Mouse (Mus musculus) midbrain, embryonic 16.5 days (tissue): Measurements from ENCODE around the gene Eps8. TPM values are rescaled to one million over a fixed set of nuclear protein-coding genes. Genes with fewer than 3 reads are reported as not detected.
A peak's percentile ranks its signal among the peaks of the same experiment; 100 is the strongest.

ENCODE experiments used
- ATAC-seq: fragments of 200-750 bp; cut with Nextera tagmentation; 2 replicates; pipeline ENCODE4 v1.8.0; 2017; ENCODE audit warnings: moderate TSS enrichment
- H3K27ac ChIP-seq: fragments of 300-500 bp; sonication (generic); 2 replicates; pipeline ENCODE4 v1.5.1; 2014; ENCODE audit warnings: mild to moderate bottlenecking, low read length, mixed read lengths
- H3K27me3 ChIP-seq: fragments of 300-500 bp; sonication (generic); 2 replicates; pipeline ENCODE4 v1.6.1; 2014; ENCODE audit warnings: low read depth, low read length, mixed read lengths; ENCODE audit not compliant: control insufficient read depth, insufficient read depth
- H3K36me3 ChIP-seq: fragments of 300-500 bp; sonication (generic); 2 replicates; pipeline ENCODE4 v1.6.1; 2014; ENCODE audit warnings: mild to moderate bottlenecking, low read length, moderate library complexity, mixed read lengths; ENCODE audit not compliant: control insufficient read depth, insufficient read depth
- H3K4me1 ChIP-seq: fragments of 300-500 bp; sonication (generic); 2 replicates; pipeline ENCODE4 v1.6.1; 2014; ENCODE audit warnings: mild to moderate bottlenecking, low read length, mixed read lengths; ENCODE audit not compliant: control insufficient read depth, insufficient read depth
- H3K4me2 ChIP-seq: fragments of 300-500 bp; sonication (generic); 2 replicates; pipeline ENCODE4 v1.6.1; 2014; ENCODE audit warnings: mild to moderate bottlenecking, low read length, mixed read lengths
- H3K4me3 ChIP-seq: fragments of 300-500 bp; sonication (generic); 2 replicates; pipeline ENCODE4 v1.5.1; 2014; ENCODE audit warnings: low read depth, mild to moderate bottlenecking, low read length, moderate library complexity, mixed read lengths
- H3K9ac ChIP-seq: fragments of 300-500 bp; sonication (generic); 2 replicates; pipeline ENCODE4 v1.6.1; 2014; ENCODE audit warnings: low read depth, low read length, mixed read lengths
- H3K9me3 ChIP-seq: fragments of 300-500 bp; sonication (generic); replicated peaks from 2 replicates; pipeline ENCODE4 v1.6.1; 2014; ENCODE audit warnings: mild to moderate bottlenecking, low read length, mixed read lengths; ENCODE audit not compliant: control insufficient read depth, poor library complexity, severe bottlenecking
- WGBS: fragments of 180-500 bp; shearing (Covaris S2); extraction: QIAGEN DNeasy Blood & Tissue Kit; methylation state at CpG from one replicate; pipeline ENCODE4 v1.1.7; 2014; 5-methylcytosine and 5-hydroxymethylcytosine counted together
- polyA plus RNA-seq: library from polyadenylated mRNA; unstranded; fragments of >200 nt; fragmentation: Nextera tagmentation; extraction: Ambion mirVana; gene quantifications from 2 replicates; pipeline ENCODE4 v1.2.1, GENCODE M21; 2015

Eps8 gene
- 24.3 and 26.4 TPM in 2 replicates for polyA plus RNA-seq

- 86% methylated on average over 2 of the region's 2 CpGs for WGBS
- ATAC-seq: no peak
- no peaks in the 10 kb centered on the region for H3K9me3 ChIP-seq
- H3K4me1 ChIP-seq: no peaks in the 10 kb centered on the region
- H3K9ac ChIP-seq: no peak within 1 kb of the TSS
- no peak within 1 kb of the TSS for H3K27ac ChIP-seq
- H3K27me3 ChIP-seq: no peaks in the 10 kb centered on the region
- H3K4me3 ChIP-seq: no peak within 1 kb of the TSS
- H3K36me3 ChIP-seq: no peaks in the 10 kb centered on the region
- H3K4me2 ChIP-seq: no peak within 1 kb of the TSS
These were observed at the start of gene Eps8 for GRCm38 (mm10) chr6:137654776-137655175. TSS of gene Eps8 (minus strand) at chr6:137654876.

- no peaks in the 10 kb centered on the region for H3K27me3 ChIP-seq
- no peak overlapping the region for H3K4me3 ChIP-seq
- WGBS: 85% methylated on average over 7 of the region's 7 CpGs
- no peak overlapping the region for H3K27ac ChIP-seq
- no peak overlapping the region for H3K4me2 ChIP-seq
- no peaks in the 10 kb centered on the region for H3K4me1 ChIP-seq
- no peaks in the 10 kb centered on the region for H3K9me3 ChIP-seq
- no peaks in the 10 kb centered on the region for H3K36me3 ChIP-seq
- ATAC-seq: no peak
- no peak overlapping the region for H3K9ac ChIP-seq
These were observed 48.8 kb upstream of the Eps8 start for GRCm38 (mm10) chr6:137703431-137703830.

GRCm38 (mm10) chr6:137702918-137703317, 48.2 kb upstream of the Eps8 start:
- no peak for ATAC-seq
- no peaks in the 10 kb centered on the region for H3K4me1 ChIP-seq
- WGBS: 85% methylated on average over 4 of the region's 4 CpGs

DNA sequence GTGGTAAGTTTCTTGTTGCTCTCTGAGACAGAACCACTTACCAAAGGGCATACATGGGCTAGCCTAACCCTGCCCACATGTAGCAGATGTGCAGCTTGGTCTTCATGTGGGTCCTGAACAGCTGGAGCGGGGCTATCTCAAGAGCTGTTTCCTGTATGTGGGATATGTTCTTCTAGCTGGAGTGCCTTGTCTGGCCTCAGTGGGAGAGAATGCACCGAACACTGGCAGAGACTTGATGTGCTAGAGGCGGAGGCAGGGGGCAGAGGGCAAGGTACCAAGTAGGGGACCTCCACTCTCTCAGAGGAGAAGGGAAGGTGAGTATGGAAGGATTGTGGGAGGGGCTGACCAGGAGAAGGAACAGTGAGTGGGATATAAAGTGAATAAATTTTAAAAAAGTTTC, 47.5 kb upstream of the Eps8 start:
- Histone ChIP-seq H3K4me3 (no peak overlapping the region), H3K9ac (no peak overlapping the region), H3K27me3 (no peaks in the 10 kb centered on the region), H3K27ac (no peak overlapping the region), H3K9me3 (no peaks in the 10 kb centered on the region; the same call in 1 of the 2 replicates), H3K36me3 (no peaks in the 10 kb centered on the region), H3K4me1 (no peaks in the 10 kb centered on the region), H3K4me2 (no peak overlapping the region)
- no peak for ATAC-seq
- 91% methylated on average over 3 of the region's 3 CpGs for WGBS

More at GRCm38 (mm10) chr6:137702918-137703317, 48.2 kb upstream of the Eps8 start:
- H3K9me3 ChIP-seq: no peaks in the 10 kb centered on the region
- H3K9ac ChIP-seq: no peak overlapping the region
- H3K4me2 ChIP-seq: no peak overlapping the region
- no peaks in the 10 kb centered on the region for H3K36me3 ChIP-seq
- H3K27ac ChIP-seq: no peak overlapping the region
- H3K4me3 ChIP-seq: no peak overlapping the region
- H3K27me3 ChIP-seq: no peaks in the 10 kb centered on the region

DNA sequence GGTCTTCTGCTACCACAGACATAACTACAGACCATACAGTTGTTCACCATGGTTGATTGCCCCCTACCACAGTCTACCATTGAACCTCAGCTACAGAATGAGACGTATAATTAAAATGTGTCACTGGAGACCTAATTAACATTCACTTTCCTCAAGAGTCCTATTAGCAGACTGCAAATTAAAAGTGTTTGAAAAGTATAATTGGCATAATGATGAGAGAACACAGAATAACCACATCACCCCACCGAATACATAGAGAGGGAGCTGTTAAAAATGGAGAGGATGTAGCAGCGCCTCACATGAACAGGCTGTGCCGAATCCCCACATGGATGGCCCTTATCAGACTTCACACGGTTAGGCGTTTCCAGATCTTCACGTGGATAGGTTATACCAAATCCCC, 44.8 kb upstream of the Eps8 start:
- no peaks in the 10 kb centered on the region for H3K4me1 ChIP-seq
- ATAC-seq: peak; percentile 77
- 63% methylated on average over 7 of the region's 7 CpGs for WGBS

DNA sequence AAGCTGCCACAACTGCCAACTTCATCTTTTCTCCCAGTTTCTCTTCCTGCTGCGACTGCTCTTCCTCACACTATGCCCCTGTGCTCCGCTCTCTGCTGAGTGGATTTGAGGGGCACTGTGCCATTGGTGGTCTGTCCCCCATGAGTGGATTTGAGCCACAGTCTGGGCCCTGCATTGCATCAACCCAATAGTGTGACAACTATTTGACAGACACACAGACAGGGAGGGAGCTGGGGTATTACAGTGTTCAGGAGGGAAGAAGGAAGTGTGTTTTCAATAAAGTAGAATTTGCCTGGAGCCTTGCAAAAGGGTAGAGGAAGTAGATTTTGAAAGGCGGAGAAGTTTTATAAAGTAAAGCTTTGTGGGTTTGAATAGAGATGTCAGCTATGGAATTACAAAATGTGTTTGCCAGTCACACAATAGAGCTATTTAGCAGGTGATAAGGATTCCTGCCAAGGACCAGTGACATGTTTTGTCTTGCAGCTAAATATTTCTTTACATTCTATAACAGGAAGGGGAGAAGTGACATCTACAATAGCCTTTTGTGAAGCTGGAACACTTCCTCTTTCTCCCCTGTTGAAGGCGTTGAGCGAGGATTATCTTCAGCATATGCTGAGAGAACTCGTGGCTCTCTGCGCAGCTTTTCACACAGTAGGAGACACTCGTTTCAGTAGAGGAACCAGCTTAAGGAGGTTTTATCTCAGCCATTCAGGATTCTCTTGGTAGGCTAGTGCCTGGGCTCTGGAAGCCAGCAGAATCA, 41.9 kb upstream of the Eps8 start:
- Histone ChIP-seq H3K4me2 (no peak overlapping the region), H3K4me3 (no peak overlapping the region), H3K36me3 (no peaks in the 10 kb centered on the region), H3K9me3 (no peaks in the 10 kb centered on the region; the same call in 1 of the 2 replicates), H3K4me1 (no peaks in the 10 kb centered on the region), H3K27me3 (no peaks in the 10 kb centered on the region), H3K27ac (no peak overlapping the region), H3K9ac (no peak overlapping the region)
- WGBS: 42% methylated on average over 8 of the region's 8 CpGs
- no peak for ATAC-seq

More for the DNA sequence above, 44.8 kb upstream of the Eps8 start:
- Histone ChIP-seq H3K4me3 (no peak overlapping the region), H3K27ac (no peak overlapping the region), H3K36me3 (no peaks in the 10 kb centered on the region), H3K9ac (no peak overlapping the region), H3K27me3 (no peaks in the 10 kb centered on the region), H3K9me3 (no peaks in the 10 kb centered on the region; the same call in 1 of the 2 replicates), H3K4me2 (no peak overlapping the region)

GRCm38 (mm10) chr6:137695046-137695445, 40.4 kb upstream of the Eps8 start:
- ATAC-seq: no peak
- Histone ChIP-seq H3K27me3 (no peaks in the 10 kb centered on the region), H3K27ac (no peak overlapping the region), H3K4me2 (no peak overlapping the region), H3K9me3 (no peaks in the 10 kb centered on the region; the same call in 1 of the 2 replicates), H3K9ac (no peak overlapping the region), H3K4me3 (no peak overlapping the region), H3K4me1 (no peaks in the 10 kb centered on the region), H3K36me3 (no peaks in the 10 kb centered on the region)
- WGBS: 94% methylated on average over 8 of the region's 8 CpGs

- no peak overlapping the region for H3K4me2 ChIP-seq
- no peaks in the 10 kb centered on the region for H3K36me3 ChIP-seq
- WGBS: 88% methylated on average over 2 of the region's 2 CpGs
- H3K9ac ChIP-seq: no peak overlapping the region
- ATAC-seq: no peak
- H3K27me3 ChIP-seq: no peaks in the 10 kb centered on the region
- no peak overlapping the region for H3K27ac ChIP-seq
- no peak overlapping the region for H3K4me3 ChIP-seq
- no peaks in the 10 kb centered on the region; the same call in 1 of the 2 replicates for H3K9me3 ChIP-seq
- no peaks in the 10 kb centered on the region for H3K4me1 ChIP-seq
These were observed 39.6 kb upstream of the Eps8 start for GRCm38 (mm10) chr6:137694310-137694709.

DNA sequence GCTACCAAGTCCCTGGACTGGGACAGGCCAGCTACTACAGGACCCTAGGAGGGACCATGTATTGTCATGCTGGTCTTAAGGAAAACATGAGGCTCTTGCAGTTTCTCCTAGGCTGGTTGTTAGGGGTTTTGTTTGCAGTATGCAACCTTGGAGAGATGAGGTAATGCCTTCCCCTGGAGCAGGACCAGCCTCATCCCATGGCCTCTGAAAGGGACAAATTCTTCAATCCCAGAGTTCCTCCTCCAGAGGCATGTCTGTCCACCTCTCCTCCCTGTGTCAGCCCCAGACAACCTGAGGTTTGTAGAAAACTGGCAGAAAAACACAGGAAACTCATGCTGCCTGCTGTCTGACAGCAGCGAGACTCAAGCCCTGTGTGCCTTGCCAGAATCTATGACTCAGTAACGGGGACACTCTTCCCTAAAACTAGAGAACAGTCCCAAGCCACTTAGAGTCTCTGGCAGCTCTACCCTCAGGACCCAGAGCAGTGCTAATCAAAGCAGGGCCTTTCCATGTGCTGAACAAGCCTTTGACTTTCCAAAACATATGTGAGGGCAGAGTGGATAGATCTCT, 36.0 kb upstream of the Eps8 start:
- no peaks in the 10 kb centered on the region for H3K36me3 ChIP-seq
- no peak overlapping the region for H3K4me3 ChIP-seq
- no peaks in the 10 kb centered on the region for H3K4me1 ChIP-seq
- H3K9me3 ChIP-seq: no peaks in the 10 kb centered on the region
- no peak for ATAC-seq
- H3K27ac ChIP-seq: no peak overlapping the region
- no peaks in the 10 kb centered on the region for H3K27me3 ChIP-seq
- WGBS: 68% methylated on average over 2 of the region's 2 CpGs
- H3K9ac ChIP-seq: no peak overlapping the region
- H3K4me2 ChIP-seq: no peak overlapping the region
